Mouse (Mus musculus) retina, postnatal 1 day (tissue): ENCODE results near the gene Olfr814.
"Not testable (repeated sequence)": the region's sequence is repeated elsewhere in the genome, so short reads cannot be mapped to it uniquely, and the experiment has no call there.

Experiments
- DNase-seq: peaks from one replicate; pipeline ENCODE4 v3.0.0-alpha.2; 2012

Gene Olfr814

GRCm38 (mm10) chr10:129879751-129880150 is at the start of gene Olfr814:
TSS of gene Olfr814 (minus strand) at chr10:129879851.
- not testable (repeated sequence) for DNase-seq

DNA sequence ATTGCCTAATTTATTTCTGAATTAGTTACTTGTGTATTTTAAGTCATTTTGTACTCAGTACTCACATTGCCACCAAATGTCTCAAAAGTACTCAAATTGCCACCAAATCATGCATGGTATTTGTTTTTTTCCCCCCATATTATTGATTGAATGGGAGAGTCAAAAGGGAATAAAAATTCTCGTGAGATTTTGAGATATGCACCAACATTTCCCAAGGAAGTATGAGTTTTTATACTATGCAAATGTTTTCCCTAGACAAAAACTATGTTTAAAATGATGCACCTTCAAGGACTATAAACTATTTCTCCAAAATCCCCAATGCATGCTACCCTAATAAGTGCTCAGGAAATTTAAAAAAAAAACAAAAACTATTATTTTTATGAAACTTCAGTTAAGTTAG is 35.8 kb upstream of the Olfr814 start, which contains the start of gene Olfr816:
Olfr816 (minus strand) TSS at position 101 of the 400 bp plus-strand sequence.
- DNase-seq, result no peak

- not testable (repeated sequence) for DNase-seq
Observed at GRCm38 (mm10) chr10:129905767-129906166, 26.1 kb upstream of the Olfr814 start, which contains the start of gene Olfr815. TSS of gene Olfr815 (minus strand) at chr10:129905867.

GRCm38 (mm10) chr10:129885934-129886333 is 6.3 kb upstream of the Olfr814 start:
- no peak for DNase-seq

GRCm38 (mm10) chr10:129885496-129885895 is 5.8 kb upstream of the Olfr814 start:
- DNase-seq, result not testable (repeated sequence)

GRCm38 (mm10) chr10:129855067-129855466 is 24.6 kb downstream of the Olfr814 start, which contains the start of gene Olfr813:
TSS of gene Olfr813 (plus strand) at chr10:129855367.
- no peak for DNase-seq

- no peak for DNase-seq
Observed at GRCm38 (mm10) chr10:129847343-129847742, 32.3 kb downstream of the Olfr814 start.

- no peak for DNase-seq
Observed at GRCm38 (mm10) chr10:129845994-129846393, 33.7 kb downstream of the Olfr814 start, which contains the start of gene Olfr812. TSS of gene Olfr812 (minus strand) at chr10:129846094.
